Mouse (Mus musculus): Measurements from ENCODE around the gene Figla.
A peak's percentile ranks its signal among the peaks of the same experiment; 100 is the strongest.
"Not testable (repeated sequence)": the region's sequence is repeated elsewhere in the genome, so short reads cannot be mapped to it uniquely, and the experiment has no call there.

The Figla gene

GRCm38 (mm10) chr6:86015871-86016270 lies at the start of gene Figla:
Figla (plus strand) TSS chr6:86016171.
- no peak for DNase-seq (ENCODE audit: low spot score)

GRCm38 (mm10) chr6:85966686-85967085 lies 49.3 kb upstream of the Figla start:
- DNase-seq (ENCODE audit: low spot score), result no peak

- DNase-seq (ENCODE audit: low spot score), result no peak
These were observed 46.1 kb upstream of the Figla start for GRCm38 (mm10) chr6:85969889-85970288.

GRCm38 (mm10) chr6:85972699-85973098 lies 43.3 kb upstream of the Figla start:
- DNase-seq (ENCODE audit: low spot score), result no peak

- DNase-seq (ENCODE audit: low spot score), result no peak
These were observed 42.6 kb upstream of the Figla start for GRCm38 (mm10) chr6:85973336-85973735.

GRCm38 (mm10) chr6:85974941-85975617 lies 40.9 kb upstream of the Figla start:
- no peak for DNase-seq (ENCODE audit: low spot score)

- DNase-seq (ENCODE audit: low spot score), result no peak
These were observed 40.2 kb upstream of the Figla start for GRCm38 (mm10) chr6:85975761-85976160.

GRCm38 (mm10) chr6:85976242-85976641 lies 39.7 kb upstream of the Figla start:
- DNase-seq (ENCODE audit: low spot score), result no peak

- DNase-seq (ENCODE audit: low spot score), result not testable (repeated sequence)
These were observed 37.2 kb upstream of the Figla start for GRCm38 (mm10) chr6:85978736-85979135.

- DNase-seq (ENCODE audit: low spot score), result no peak
These were observed 31.6 kb upstream of the Figla start for GRCm38 (mm10) chr6:85984351-85984750.

- not testable (repeated sequence) for DNase-seq (ENCODE audit: low spot score)
These were observed 26.4 kb upstream of the Figla start for GRCm38 (mm10) chr6:85989570-85989969.

- DNase-seq (ENCODE audit: low spot score), result not testable (repeated sequence)
These were observed 25.2 kb upstream of the Figla start for GRCm38 (mm10) chr6:85990774-85991173.

GRCm38 (mm10) chr6:86003405-86003925 lies 12.5 kb upstream of the Figla start:
- no peak for DNase-seq (ENCODE audit: low spot score)

- DNase-seq (ENCODE audit: low spot score), result peak; percentile 26
These were observed 11.5 kb upstream of the Figla start for GRCm38 (mm10) chr6:86004271-86005148.

- DNase-seq (ENCODE audit: low spot score), result no peak
These were observed 6.0 kb upstream of the Figla start for GRCm38 (mm10) chr6:86009980-86010379.

- not testable (repeated sequence) for DNase-seq (ENCODE audit: low spot score)
These were observed 1.2 kb upstream of the Figla start for GRCm38 (mm10) chr6:86014812-86015211.

- DNase-seq (ENCODE audit: low spot score), result no peak
These were observed 901 bp downstream of the Figla start for GRCm38 (mm10) chr6:86016793-86017350.

- DNase-seq (ENCODE audit: low spot score), result no peak
These were observed 3.7 kb downstream of the Figla start for GRCm38 (mm10) chr6:86019415-86020237.

GRCm38 (mm10) chr6:86020948-86021347 lies 5.0 kb downstream of the Figla start:
- no peak for DNase-seq (ENCODE audit: low spot score)

- no peak for DNase-seq (ENCODE audit: low spot score)
These were observed 10.8 kb downstream of the Figla start for GRCm38 (mm10) chr6:86026632-86027292.

GRCm38 (mm10) chr6:86028150-86028549 lies 12.2 kb downstream of the Figla start:
- no peak for DNase-seq (ENCODE audit: low spot score)

All from urinary bladder, postnatal 10 days (tissue).